ENCODE assay signal across 24 mouse cellular contexts in the genomic region with DNA sequence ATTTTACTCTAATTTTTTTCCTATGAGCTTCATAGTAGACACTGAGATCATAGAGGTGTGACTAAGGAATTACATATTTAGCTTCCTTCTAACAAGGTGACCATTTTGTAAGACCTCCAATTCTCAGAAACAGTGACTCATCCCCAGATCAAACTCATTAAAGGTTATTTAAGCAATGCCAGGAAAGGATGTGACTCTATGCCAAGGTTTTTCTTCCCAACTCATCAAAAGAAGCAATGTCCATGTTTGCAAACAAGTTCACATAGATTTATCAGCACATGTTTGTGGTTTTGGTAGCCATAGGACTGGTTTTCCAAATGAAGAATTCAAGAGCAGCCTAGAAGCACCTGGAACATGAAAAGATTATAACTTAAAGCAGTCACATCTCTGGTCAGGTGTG.
A peak's percentile ranks its signal among the peaks of the same experiment; 100 is the strongest.
DNase-seq lines count a peak whose midpoint lies in the region; ATAC-seq lines count a peak whose summit lies in the region.
"Had no signal": no experiment of that assay in that cellular context is flagged by ENCODE, and none has a peak within 500 bp of the region (broad histone marks: within the 10 kb centered on the region; RNA-seq: fewer than 3 reads in every experiment).

No protein-coding gene starts in this region.

- no peaks in the 10 kb centered on the region for H3K9me3 ChIP-seq in midbrain, embryonic 11.5 days (ENCODE audit: control insufficient read depth, low read length)
- H3K9me3 ChIP-seq in midbrain, embryonic 13.5 days = no peaks in the 10 kb centered on the region
- H3K9me3 ChIP-seq: G1E had no signal

- H3K9ac ChIP-seq in midbrain, embryonic 11.5 days (ENCODE audit: low read length) = no peak overlapping the region
- no peak overlapping the region for H3K9ac ChIP-seq in midbrain, embryonic 13.5 days (replicated peaks)

- H3K4me3 ChIP-seq in midbrain, embryonic 11.5 days (ENCODE audit: low read depth, low read length) = no peak overlapping the region
- H3K4me3 ChIP-seq in midbrain, embryonic 13.5 days (replicated peaks) = no peak overlapping the region

- peak; percentile 3 for DNase-seq in adrenal gland, adult 2 months
- no peak for DNase-seq in adrenal gland, postnatal 14 days
- DNase-seq in midbrain, embryonic 11.5 days (ENCODE audit: low spot score, missing footprints) = peak; percentile 75
- peak; percentile 68 for DNase-seq in Muller cell, postnatal 12 days (ENCODE audit: inconsistent ontology term)
- peak; percentile 2 for DNase-seq in brain, adult 2 months (ENCODE audit: low read depth, low spot score)
- DNase-seq in cerebellum, adult 11-12 months = no peak
- no peak for DNase-seq in right cerebral cortex, adult 2 months (ENCODE audit: low spot score in 2 of 2)
- DNase-seq: adrenal gland, adult 8-10 months; adrenal gland, postnatal 10 days; adrenal gland, postnatal 25 days; adrenal gland, postnatal 36 days; B cell, adult 2 months; cerebellum, adult 11 months; cerebellum, adult 18-20 months; cerebellum, adult 2 months; cerebellum, adult 8-10 months; cerebellum, adult 9-10 months; cerebellum, adult 9-11 months had no signal

- ATAC-seq in midbrain, embryonic 11.5 days (ENCODE audit: low FRiP score) = no peak
- ATAC-seq in midbrain, embryonic 13.5 days = no peak
- ATAC-seq: activated CD4-positive, CD25-positive, alpha-beta regulatory T cell, adult 4 months; CD4-positive, CD25-positive, alpha-beta regulatory T cell, adult 4 months; Patski had no signal

- no peaks in the 10 kb centered on the region for H3K36me3 ChIP-seq in midbrain, embryonic 11.5 days (ENCODE audit: control insufficient read depth, insufficient read depth, low read length)
- H3K36me3 ChIP-seq in midbrain, embryonic 13.5 days = no peaks in the 10 kb centered on the region
- H3K36me3 ChIP-seq: G1E had no signal

- no peak overlapping the region for H3K4me2 ChIP-seq in midbrain, embryonic 11.5 days
- no peak overlapping the region for H3K4me2 ChIP-seq in midbrain, embryonic 13.5 days (replicated peaks)

- no peaks in the 10 kb centered on the region for H3K4me1 ChIP-seq in midbrain, embryonic 11.5 days (ENCODE audit: control insufficient read depth, insufficient read depth, low read length)
- no peaks in the 10 kb centered on the region for H3K4me1 ChIP-seq in midbrain, embryonic 13.5 days (replicated peaks)

- H3K27me3 ChIP-seq in midbrain, embryonic 11.5 days (ENCODE audit: control insufficient read depth, insufficient read depth, low read length) = no peaks in the 10 kb centered on the region
- H3K27me3 ChIP-seq in midbrain, embryonic 13.5 days = no peaks in the 10 kb centered on the region
- H3K27me3 ChIP-seq: CH12.LX, Patski had no signal

- H3K27ac ChIP-seq in midbrain, embryonic 11.5 days (ENCODE audit: low read depth, low read length) = no peak overlapping the region
- no peak overlapping the region for H3K27ac ChIP-seq in midbrain, embryonic 13.5 days

Comparison
In these comparisons a context has a peak if more than half of its experiments do, and no peak if none do; other contexts are left out.
1. DNase-seq: peak in adrenal gland, adult 2 months (single experiment), midbrain, embryonic 11.5 days (single experiment), Muller cell, postnatal 12 days (single experiment) and brain, adult 2 months (single experiment); none in adrenal gland, postnatal 14 days (single experiment), cerebellum, adult 11-12 months (single experiment) and right cerebral cortex, adult 2 months (0 of 2).